Mouse (Mus musculus) heart, embryonic 14.5 days (tissue): ENCODE measurements around the gene Ccdc190. TPM values are rescaled to one million over a fixed set of nuclear protein-coding genes. Genes with fewer than 3 reads are reported as not detected.

ENCODE experiments used
- ATAC-seq: fragments of 200-750 bp; cut with Nextera tagmentation; 2 replicates; pipeline ENCODE4 v1.8.0; 2017; ENCODE audit warnings: low read depth, moderate TSS enrichment; ENCODE audit not compliant: insufficient number of reproducible peaks, insufficient read depth, low FRiP score
- H3K27ac ChIP-seq, 2 experiments: fragments of 200-500 bp in 1 of 2; fragments of 300-500 bp in 1 of 2; sonication (generic) in 1 of 2; replicated peaks in 1 of 2; 2 replicates each; pipeline ENCODE4 v1.5.1; 2012 to 2014; ENCODE audit warnings: low read depth in 2 of 2, low read length in 2 of 2, control low read depth in 1 of 2, mild to moderate bottlenecking in 1 of 2, mixed read lengths in 1 of 2; ENCODE audit not compliant: control insufficient read depth in 1 of 2, insufficient read depth in 1 of 2
- H3K27me3 ChIP-seq: fragments of 300-500 bp; sonication (generic); 2 replicates; pipeline ENCODE4 v1.6.1; 2014; ENCODE audit warnings: mild to moderate bottlenecking, low read length, control low read depth; ENCODE audit not compliant: control insufficient read depth, insufficient read depth
- H3K36me3 ChIP-seq: fragments of 300-500 bp; sonication (generic); 2 replicates; pipeline ENCODE4 v1.6.1; 2014; ENCODE audit warnings: mild to moderate bottlenecking, control low read depth, low read length, mixed read lengths; ENCODE audit not compliant: control insufficient read depth, insufficient read depth
- H3K4me1 ChIP-seq, 2 experiments: fragments of 200-500 bp in 1 of 2; fragments of 300-500 bp in 1 of 2; sonication (generic) in 1 of 2; 2 replicates each; pipeline ENCODE4 v1.6.1; 2012 to 2014; ENCODE audit warnings: low read length in 2 of 2, control low read depth in 1 of 2, mixed read lengths in 1 of 2; ENCODE audit not compliant: control insufficient read depth in 2 of 2, insufficient read depth in 2 of 2
- H3K4me2 ChIP-seq: fragments of 300-500 bp; sonication (generic); 2 replicates; pipeline ENCODE4 v1.6.1; 2014; ENCODE audit warnings: mild to moderate bottlenecking, low read length
- H3K4me3 ChIP-seq, 2 experiments: fragments of 200-500 bp in 1 of 2; fragments of 300-500 bp in 1 of 2; sonication (generic) in 1 of 2; 2 replicates each; pipeline ENCODE4 v1.5.1; 2012 to 2014; ENCODE audit warnings: low read length in 2 of 2, mild to moderate bottlenecking in 2 of 2, control low read depth in 1 of 2, low read depth in 1 of 2, moderate library complexity in 1 of 2; ENCODE audit not compliant: control insufficient read depth in 1 of 2, insufficient read depth in 1 of 2
- H3K9ac ChIP-seq: fragments of 300-500 bp; sonication (generic); 2 replicates; pipeline ENCODE4 v1.6.1; 2014; ENCODE audit warnings: mild to moderate bottlenecking, low read length
- H3K9me3 ChIP-seq: fragments of 300-500 bp; sonication (generic); 2 replicates; pipeline ENCODE4 v1.6.1; 2016; ENCODE audit warnings: low read length, control low read depth; ENCODE audit not compliant: control insufficient read depth
- WGBS: fragments of 180-500 bp; shearing (Covaris S2); extraction: QIAGEN DNeasy Blood & Tissue Kit; methylation state at CpG from one replicate; pipeline ENCODE4 v1.1.7; 2014; 5-methylcytosine and 5-hydroxymethylcytosine counted together
- polyA plus RNA-seq: library from polyadenylated mRNA; unstranded; fragments of >200 nt; fragmentation: Nextera tagmentation; extraction: Ambion mirVana; gene quantifications from 2 replicates; pipeline ENCODE4 v1.2.1, GENCODE M21; 2014

Ccdc190 gene
- polyA plus RNA-seq, 1 experiment from 2014 or later: not detected

- Histone ChIP-seq H3K27ac (no peak overlapping the region), H3K4me3 (no peak overlapping the region), H3K9me3 (no peaks in the 10 kb centered on the region), H3K4me1 (peaks cover 2 to 5% of the 10 kb centered on the region in 2 experiments; a peak in 2 of 4 replicates), H3K27me3 (no peaks in the 10 kb centered on the region), H3K9ac (no peak overlapping the region), H3K36me3 (no peaks in the 10 kb centered on the region), H3K4me2 (no peak overlapping the region)
- WGBS: 79% methylated on average over 7 of the region's 7 CpGs
- no peak for ATAC-seq
Observed at GRCm38 (mm10) chr1:169898607-169899006, 29.8 kb upstream of the Ccdc190 start.

- Histone ChIP-seq H3K9ac (no peak overlapping the region), H3K4me2 (no peak overlapping the region), H3K27ac (peak overlapping the region in 1 of 2 experiments; percentile 53; a peak in 3 of 4 replicates), H3K27me3 (no peaks in the 10 kb centered on the region), H3K4me1 (peaks cover 2 to 5% of the 10 kb centered on the region in 2 experiments; a peak in 2 of 4 replicates), H3K9me3 (no peaks in the 10 kb centered on the region), H3K4me3 (no peak overlapping the region), H3K36me3 (no peaks in the 10 kb centered on the region)
- WGBS: 67% methylated on average over 3 of the region's 3 CpGs
- ATAC-seq: 0 out of 2 replicates have a peak, but pooled peaks have one; percentile 35
Observed at GRCm38 (mm10) chr1:169900771-169901336, 27.6 kb upstream of the Ccdc190 start.

- Histone ChIP-seq H3K4me2 (no peak overlapping the region), H3K4me1 (0 out of 4 replicates have a peak, but pooled peaks cover 0 to 2% of the 10 kb centered on the region in 2 experiments), H3K36me3 (no peaks in the 10 kb centered on the region), H3K9ac (no peak overlapping the region), H3K4me3 (no peak overlapping the region), H3K9me3 (no peaks in the 10 kb centered on the region), H3K27ac (no peak overlapping the region), H3K27me3 (no peaks in the 10 kb centered on the region)
- no peak for ATAC-seq
- 75% methylated on average over 5 of the region's 5 CpGs for WGBS
Observed at GRCm38 (mm10) chr1:169909163-169909562, 19.3 kb upstream of the Ccdc190 start.

GRCm38 (mm10) chr1:169909659-169910058 lies 18.8 kb upstream of the Ccdc190 start:
- Histone ChIP-seq H3K27me3 (no peaks in the 10 kb centered on the region), H3K9ac (no peak overlapping the region), H3K4me3 (no peak overlapping the region), H3K36me3 (no peaks in the 10 kb centered on the region), H3K9me3 (no peaks in the 10 kb centered on the region), H3K4me1 (0 out of 4 replicates have a peak, but pooled peaks cover 0 to 2% of the 10 kb centered on the region in 2 experiments), H3K27ac (no peak overlapping the region), H3K4me2 (no peak overlapping the region)
- whole genome bisulfite sequencing: 81% methylated on average over 6 of the region's 6 CpGs
- ATAC-seq: no peak

GRCm38 (mm10) chr1:169910751-169911150 lies 17.7 kb upstream of the Ccdc190 start:
- peak overlapping the region in 1 of 2 experiments; percentile 36; a peak in 1 of 4 replicates for H3K27ac ChIP-seq
- H3K27me3 ChIP-seq: no peaks in the 10 kb centered on the region
- 0 out of 4 replicates have a peak, but pooled peaks cover 0 to 2% of the 10 kb centered on the region in 2 experiments for H3K4me1 ChIP-seq
- ATAC-seq: no peak
- no peaks in the 10 kb centered on the region for H3K36me3 ChIP-seq
- H3K4me2 ChIP-seq: no peak overlapping the region
- no peak overlapping the region for H3K9ac ChIP-seq
- no peak overlapping the region for H3K4me3 ChIP-seq
- no peaks in the 10 kb centered on the region for H3K9me3 ChIP-seq
- WGBS: 59% methylated on average over 7 of the region's 7 CpGs

GRCm38 (mm10) chr1:169911526-169911925 lies 16.9 kb upstream of the Ccdc190 start:
- WGBS: 75% methylated on average over 6 of the region's 6 CpGs
- Histone ChIP-seq H3K9ac (no peak overlapping the region), H3K4me2 (no peak overlapping the region), H3K27me3 (no peaks in the 10 kb centered on the region), H3K4me3 (no peak overlapping the region), H3K36me3 (no peaks in the 10 kb centered on the region), H3K9me3 (no peaks in the 10 kb centered on the region), H3K27ac (no peak overlapping the region), H3K4me1 (0 out of 4 replicates have a peak, but pooled peaks cover 0 to 2% of the 10 kb centered on the region in 2 experiments)
- ATAC-seq: no peak

GRCm38 (mm10) chr1:169916659-169917058 lies 11.8 kb upstream of the Ccdc190 start:
- H3K4me3 ChIP-seq: no peak overlapping the region
- ATAC-seq: no peak
- no peak overlapping the region for H3K4me2 ChIP-seq
- no peak overlapping the region for H3K27ac ChIP-seq
- no peak overlapping the region for H3K9ac ChIP-seq
- no peaks in the 10 kb centered on the region for H3K9me3 ChIP-seq
- H3K27me3 ChIP-seq: peaks cover 3% of the 10 kb centered on the region
- no peaks in the 10 kb centered on the region for H3K36me3 ChIP-seq
- 0 out of 4 replicates have a peak, but pooled peaks cover 0 to 2% of the 10 kb centered on the region in 2 experiments for H3K4me1 ChIP-seq
- WGBS: 29% methylated on average over 7 of the region's 7 CpGs
